Mouse (Mus musculus) layer of hippocampus, adult 2 months (tissue): ENCODE data around the gene Pecam1. TPM values are rescaled to one million over a fixed set of nuclear protein-coding genes. Genes with fewer than 3 reads are reported as not detected.
A peak's percentile ranks its signal among the peaks of the same experiment; 100 is the strongest.
"Not testable (repeated sequence)": the region's sequence is repeated elsewhere in the genome, so short reads cannot be mapped to it uniquely, and the experiment has no call there.

Experiments used
- DNase-seq, 2 experiments: peaks; one replicate each; pipeline ENCODE4 v3.0.0; 2022; ENCODE audit warnings: low spot score in 2 of 2
- H3K27ac ChIP-seq: fragments of 200-600 bp; 2 replicates; pipeline ENCODE4 v1.8.1; 2022
- H3K4me3 ChIP-seq: fragments of 200-600 bp; 2 replicates; pipeline ENCODE4 v1.8.1; 2022; ENCODE audit warnings: mild to moderate bottlenecking
- CTCF ChIP-seq: fragments of 200-600 bp; conservative IDR thresholded peaks from 2 replicates; pipeline ENCODE4 v1.8.1; 2022; ENCODE audit warnings: antibody characterized with exemption, mild to moderate bottlenecking, moderate library complexity
- long read RNA-seq, 2 experiments: library from polyadenylated mRNA; stranded (forward); transcript quantifications; one replicate each; pipeline ENCODE4 v2.0.0; 2021; ENCODE audit warnings: borderline mapping rate in 2 of 2
- total RNA-seq, 2 experiments: library from RNA; stranded (reverse); gene quantifications; 2 replicates each; pipeline ENCODE4 v1.2.3; 2021

Gene Pecam1
- total RNA-seq = 10 to 100 TPM; 15.9 to 20.4 TPM
- long read RNA-seq, experiment 1, partial matches to known transcripts = 0 of 7 reads
- long read RNA-seq, experiment 1, other reads (novel, unspliced or antisense) = 2 of 7 reads
- long read RNA-seq, experiment 2, partial matches to known transcripts = 1 of 5 reads
- long read RNA-seq, experiment 2, other reads (novel, unspliced or antisense) = 0 of 5 reads

DNA sequence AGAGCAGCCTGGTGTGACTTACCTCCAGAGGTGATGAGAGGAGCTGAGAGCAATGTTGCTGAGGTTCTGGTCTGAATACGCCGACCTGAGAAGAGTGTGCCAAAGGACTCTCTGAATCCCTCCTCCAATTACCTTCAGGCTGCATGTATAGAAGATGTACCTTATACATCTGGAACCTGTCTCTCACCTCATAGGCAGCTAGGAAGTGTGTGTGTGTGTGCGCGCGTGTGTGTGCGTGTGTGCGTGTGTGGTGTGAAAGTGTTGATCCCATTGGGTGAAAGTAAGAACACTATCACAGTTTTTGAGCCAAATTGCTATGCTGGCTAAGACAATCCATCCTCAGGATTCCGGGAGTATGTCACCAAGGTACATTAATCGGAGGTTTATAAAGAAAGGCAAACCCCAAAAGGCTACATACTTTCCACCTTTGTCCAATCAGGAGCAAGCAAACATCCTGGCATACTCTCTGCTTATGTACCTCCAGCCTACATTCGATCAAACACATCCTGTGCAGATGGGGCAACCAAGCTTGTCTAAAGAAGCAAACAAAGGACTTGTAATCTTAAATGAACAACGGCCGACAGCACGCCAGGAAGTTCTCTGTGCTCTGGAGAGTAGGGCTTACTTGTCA is at the start of gene Pecam1:
TSS of gene Pecam1 (minus strand) at position 508 of the 631 bp plus-strand sequence.
- no peak for TF ChIP-seq CTCF
- DNase-seq = no peak

GRCm38 (mm10) chr11:106795679-106796078 is 45.3 kb upstream of the Pecam1 start:
- Histone ChIP-seq H3K4me3 (no peak overlapping the region), H3K27ac (no peak overlapping the region)
- TF ChIP-seq CTCF = no peak
- no peak for DNase-seq

More for the DNA sequence above, at the start of gene Pecam1:
- Histone ChIP-seq H3K27ac (no peak within 1 kb of the TSS), H3K4me3 (no peak within 1 kb of the TSS)

- H3K4me3 ChIP-seq = no peak overlapping the region
- DNase-seq = no peak
- TF ChIP-seq CTCF = no peak
- no peak overlapping the region for H3K27ac ChIP-seq
Measured at GRCm38 (mm10) chr11:106793846-106794245, 43.4 kb upstream of the Pecam1 start.

- TF ChIP-seq CTCF = no peak
- H3K27ac ChIP-seq = peak overlapping the region; percentile 100
- DNase-seq = no peak
- peak overlapping the region; percentile 89 for H3K4me3 ChIP-seq
Measured at GRCm38 (mm10) chr11:106789649-106790048, 39.2 kb upstream of the Pecam1 start.

DNA sequence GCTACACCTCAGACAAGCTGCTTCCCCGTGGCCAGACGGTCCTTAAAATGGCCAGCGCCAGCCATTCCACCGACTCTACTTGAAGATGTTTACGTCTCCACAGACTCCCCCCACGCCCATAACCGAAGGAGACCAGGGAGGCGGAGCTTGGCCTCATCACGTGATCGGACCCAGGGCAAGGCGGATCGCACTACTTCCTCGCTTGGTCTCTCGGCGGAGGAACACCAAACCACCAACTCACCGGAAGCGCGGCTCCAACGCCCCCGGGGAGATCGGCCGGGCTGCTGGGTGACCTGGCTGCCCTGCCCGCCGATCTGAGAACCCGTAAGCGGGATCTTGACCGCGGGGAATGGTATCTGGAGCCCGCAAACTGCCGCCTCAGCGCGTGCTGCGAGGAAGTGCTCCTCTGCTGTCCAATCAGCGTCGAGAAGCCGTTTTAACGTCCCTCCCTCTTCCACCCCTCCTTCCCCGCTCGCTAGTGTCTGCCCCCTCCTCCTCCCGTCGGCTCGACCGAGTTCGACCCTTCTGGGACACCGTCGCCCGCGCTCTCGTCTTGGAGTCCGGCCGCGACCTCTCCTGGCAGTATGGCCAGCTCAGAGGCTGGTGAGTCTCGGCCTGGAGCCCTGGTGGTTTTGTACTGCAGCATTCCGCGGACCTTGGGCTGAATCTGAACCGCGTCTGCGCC is 38.5 kb upstream of the Pecam1 start, which contains the start of the genes Ddx5 and Cep95:
TSS of gene Ddx5 (minus strand) at position 411 of the 685 bp plus-strand sequence.
TSS of gene Cep95 (plus strand) at position 478 of the 685 bp plus-strand sequence.
- Histone ChIP-seq H3K27ac (peak within 1 kb of the TSS; percentile 100), H3K4me3 (peak within 1 kb of the TSS; percentile 89)
- TF ChIP-seq CTCF = peak; percentile 36
- DNase-seq = peak; percentile 90 to 96

DNA sequence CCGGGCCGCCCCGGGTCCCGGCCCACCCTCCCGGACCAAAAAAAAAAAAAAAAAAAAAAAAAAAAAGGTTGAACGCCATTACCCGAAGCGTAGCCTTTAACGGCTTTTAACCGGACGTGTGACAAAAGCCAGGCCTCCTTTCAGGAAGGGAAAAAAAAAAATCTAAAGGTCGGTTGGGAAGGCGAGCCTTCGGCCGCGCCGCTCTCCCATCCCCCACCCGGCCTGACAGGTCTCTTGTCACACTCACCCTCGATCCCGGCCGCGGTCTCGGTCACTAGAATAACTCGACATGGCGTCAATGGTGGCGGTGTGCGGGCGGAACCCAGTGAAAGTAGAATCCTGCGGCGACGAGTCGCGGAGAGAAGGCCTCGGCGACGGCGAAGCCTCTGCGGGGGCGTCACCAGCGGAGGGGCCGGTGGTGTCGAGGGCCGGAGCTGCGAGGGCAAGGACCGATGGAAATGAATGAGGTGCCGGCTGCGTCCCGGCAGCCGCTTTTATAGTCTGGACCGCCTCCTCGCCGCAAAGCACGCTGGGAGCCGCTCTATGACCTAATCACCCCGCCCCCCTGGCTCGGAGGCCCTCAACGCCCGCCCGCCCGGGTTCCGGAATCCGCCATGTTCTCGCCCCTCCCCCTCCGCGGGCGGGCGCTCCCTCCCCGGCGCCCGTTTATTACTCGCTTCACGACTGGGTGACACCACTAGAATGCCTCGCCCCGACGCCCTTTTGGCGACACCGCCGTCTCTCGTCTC is 37.8 kb upstream of the Pecam1 start:
- Histone ChIP-seq H3K27ac (peak overlapping the region; percentile 100), H3K4me3 (peak overlapping the region; percentile 89)
- TF ChIP-seq CTCF = no peak
- peak; percentile 97 to 99 for DNase-seq

- Histone ChIP-seq H3K27ac (peak overlapping the region; percentile 100), H3K4me3 (peak overlapping the region; percentile 89)
- peak; percentile 88 to 91 for DNase-seq
- TF ChIP-seq CTCF = 0 out of 2 replicates have a peak, but pooled peaks have one; percentile 16
Measured at GRCm38 (mm10) chr11:106787131-106788025, 37.0 kb upstream of the Pecam1 start.

DNA sequence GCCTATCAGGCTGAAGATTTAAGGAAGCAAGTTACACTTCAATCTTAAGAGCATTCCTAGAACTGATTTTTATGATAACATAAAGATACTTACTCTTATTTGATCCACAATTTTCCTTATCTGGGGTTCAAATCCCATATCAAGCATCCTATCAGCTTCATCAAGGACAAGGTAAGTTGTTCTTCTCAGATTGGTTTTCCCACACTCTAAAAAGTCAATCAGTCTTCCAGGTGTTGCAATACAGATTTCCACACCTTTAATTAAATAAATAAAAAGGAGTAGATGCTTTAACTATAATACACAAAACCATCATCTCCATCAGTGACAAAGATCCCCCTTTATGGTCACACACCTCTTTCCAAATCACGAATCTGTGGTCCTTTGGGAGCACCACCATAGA is 34.6 kb upstream of the Pecam1 start:
- peak overlapping the region; percentile 32 for H3K4me3 ChIP-seq
- DNase-seq = no peak
- no peak overlapping the region for H3K27ac ChIP-seq
- no peak for TF ChIP-seq CTCF

- Histone ChIP-seq H3K27ac (no peak overlapping the region), H3K4me3 (no peak overlapping the region; the same call in 1 of the 2 replicates)
- no peak for TF ChIP-seq CTCF
- no peak for DNase-seq
Measured at GRCm38 (mm10) chr11:106784476-106784875, 34.0 kb upstream of the Pecam1 start.

DNA sequence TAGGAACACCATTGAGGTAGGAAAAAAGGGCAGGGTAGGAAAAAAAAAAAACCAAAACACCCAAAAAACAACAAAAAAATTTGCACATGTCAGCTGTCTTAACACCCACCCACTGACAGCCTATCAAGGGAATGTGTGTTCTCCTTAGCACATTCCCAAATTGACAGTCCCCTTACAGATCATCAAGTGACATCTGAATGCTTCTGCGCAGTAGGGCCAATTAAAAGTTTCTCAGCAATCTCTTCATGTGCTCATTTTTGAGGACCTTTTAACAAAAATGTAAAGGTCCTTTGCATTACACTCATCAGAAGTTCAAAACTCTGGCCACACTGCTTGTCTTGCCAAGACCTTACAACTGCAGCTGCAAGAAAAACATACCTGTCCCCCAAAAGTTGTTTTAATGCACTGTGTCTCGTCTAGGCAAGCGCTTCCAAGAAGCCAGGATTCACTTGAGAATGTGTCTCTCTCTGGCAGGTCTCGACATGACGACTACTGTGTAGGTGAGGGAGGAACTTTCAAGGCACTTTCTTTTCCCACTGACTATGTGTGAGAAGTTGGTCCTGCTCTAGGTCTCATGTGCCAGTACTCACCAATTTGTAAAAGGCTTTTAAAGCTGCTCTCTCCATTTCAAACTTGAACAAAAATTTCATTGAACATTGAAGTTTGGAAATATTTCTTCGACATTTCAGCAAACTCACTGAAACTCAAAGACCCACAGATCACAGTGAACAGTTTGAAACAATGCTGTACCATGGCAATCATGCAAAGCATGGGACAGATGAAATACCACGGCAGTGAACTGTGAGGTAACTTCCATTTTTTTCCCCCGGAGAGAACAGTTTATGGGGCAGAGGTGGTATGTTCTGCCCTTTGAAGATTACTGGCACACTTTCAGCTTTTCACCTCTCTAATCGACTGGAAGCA is 32.7 kb upstream of the Pecam1 start:
- TF ChIP-seq CTCF = no peak
- no peak overlapping the region; the same call in 1 of the 2 replicates for H3K4me3 ChIP-seq
- H3K27ac ChIP-seq = no peak overlapping the region
- no peak for DNase-seq

DNA sequence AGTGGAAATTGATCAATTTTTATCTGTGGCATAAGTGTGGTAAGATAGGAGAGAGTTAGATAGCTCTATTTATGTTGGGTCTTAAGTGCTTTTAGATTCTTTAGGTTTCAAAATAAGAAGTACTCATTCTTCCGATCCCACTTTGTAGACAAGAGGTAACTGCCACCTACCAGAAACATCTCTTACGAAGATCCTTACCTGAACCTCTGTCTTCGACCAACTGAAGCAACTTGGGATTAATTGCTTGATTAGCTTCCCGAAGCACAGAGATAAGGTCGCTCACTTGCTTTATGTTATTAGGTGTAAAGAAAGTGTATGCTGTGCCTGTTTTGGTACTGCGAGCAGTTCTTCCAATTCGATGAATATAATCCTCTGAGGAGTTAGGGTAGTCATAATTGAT is 31.8 kb upstream of the Pecam1 start:
- H3K27ac ChIP-seq, DNase-seq, H3K4me3 ChIP-seq: not testable (repeated sequence)
